Mouse (Mus musculus) heart, postnatal 0 days (tissue): ENCODE data around the gene Traf1. TPM values are rescaled to one million over a fixed set of nuclear protein-coding genes. Genes with fewer than 3 reads are reported as not detected.

ENCODE experiments used
- ATAC-seq: fragments of 200-750 bp; cut with Nextera tagmentation; 2 replicates; pipeline ENCODE4 v1.8.0; 2017; ENCODE audit warnings: low read depth, moderate number of reproducible peaks, moderate library complexity; ENCODE audit not compliant: insufficient read depth
- DNase-seq: peaks from one replicate; pipeline ENCODE4 v3.0.0-alpha.2; 2016; ENCODE audit warnings: low spot score
- H3K27ac ChIP-seq: fragments of 300-500 bp; sonication (generic); 2 replicates; pipeline ENCODE4 v1.5.1; 2014; ENCODE audit warnings: low read depth, mild to moderate bottlenecking
- H3K27me3 ChIP-seq: fragments of 300-500 bp; sonication (generic); 2 replicates; pipeline ENCODE4 v1.6.1; 2014; ENCODE audit warnings: low read length, mixed read lengths; ENCODE audit not compliant: control insufficient read depth, insufficient read depth
- H3K36me3 ChIP-seq: fragments of 300-500 bp; sonication (generic); replicated peaks from 2 replicates; pipeline ENCODE4 v1.6.1; 2014; ENCODE audit warnings: low read length, mixed read lengths; ENCODE audit not compliant: control insufficient read depth, insufficient read depth
- H3K4me1 ChIP-seq: fragments of 300-500 bp; sonication (generic); 2 replicates; pipeline ENCODE4 v1.6.1; 2014; ENCODE audit warnings: antibody characterized with exemption; ENCODE audit not compliant: control insufficient read depth, insufficient read depth
- H3K4me2 ChIP-seq: fragments of 300-500 bp; sonication (generic); 2 replicates; pipeline ENCODE4 v1.6.1; 2014; ENCODE audit warnings: low read depth, mild to moderate bottlenecking, low read length, moderate library complexity
- H3K4me3 ChIP-seq: fragments of 300-500 bp; sonication (generic); 2 replicates; pipeline ENCODE4 v1.5.1; 2014; ENCODE audit warnings: low read depth, low read length
- H3K9ac ChIP-seq: fragments of 300-500 bp; sonication (generic); replicated peaks from 2 replicates; pipeline ENCODE4 v1.6.1; 2014; ENCODE audit warnings: low read depth, low read length, mixed read lengths
- H3K9me3 ChIP-seq: fragments of 300-500 bp; sonication (generic); replicated peaks from 2 replicates; pipeline ENCODE4 v1.6.1; 2016; ENCODE audit warnings: low read length; ENCODE audit not compliant: control insufficient read depth
- CTCF ChIP-seq: IDR thresholded peaks from 2 replicates; pipeline ENCODE4 v1.5.1; 2016; ENCODE audit warnings: antibody characterized with exemption, control low read depth, low read depth
- EP300 ChIP-seq: IDR thresholded peaks from 2 replicates; pipeline ENCODE4 v1.6.1; 2016; ENCODE audit warnings: antibody characterized with exemption, low read depth
- WGBS: fragments of 180-500 bp; shearing (Covaris S2); extraction: QIAGEN DNeasy Blood & Tissue Kit; methylation state at CpG from one replicate; pipeline ENCODE4 v1.1.7; 2014; 5-methylcytosine and 5-hydroxymethylcytosine counted together
- polyA plus RNA-seq: library from polyadenylated mRNA; unstranded; fragments of >200 nt; fragmentation: Nextera tagmentation; extraction: Ambion mirVana; gene quantifications from 2 replicates; pipeline ENCODE4 v1.2.1, GENCODE M21; 2015
- total RNA-seq: library from RNA; depleted of rRNA; stranded (reverse); fragments of >200 nt; gene quantifications from 2 replicates; pipeline ENCODE4 v1.2.3, GENCODE M21; 2014; ENCODE audit warnings: low replicate concordance

The Traf1 gene
- total and polyA plus RNA-seq, 2 experiments from 2014 or later: 0.23 to 1.1 TPM

DNA sequence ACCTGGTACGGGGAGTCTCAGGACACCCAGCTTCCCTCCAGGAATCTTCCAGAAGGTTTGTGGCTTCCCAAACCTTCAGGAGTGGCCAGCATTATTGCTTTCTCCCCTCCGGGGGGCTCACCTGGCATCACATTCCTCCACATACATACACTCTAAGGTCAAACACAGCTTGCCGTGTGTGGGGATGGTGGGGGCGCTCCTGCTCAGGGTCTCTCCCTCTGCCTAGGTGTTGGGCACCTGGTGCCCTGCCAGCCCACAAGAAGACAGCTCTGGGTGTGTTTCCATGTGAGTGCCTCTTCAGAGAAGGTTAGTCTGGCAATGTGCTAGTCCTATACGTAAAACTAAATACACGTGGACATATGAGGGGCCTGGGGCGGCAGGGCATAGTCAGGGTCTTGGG is 49.0 kb downstream of the Traf1 start:
- TF ChIP-seq EP300 (no peak), CTCF (no peak)
- Histone ChIP-seq H3K4me1 (peaks cover 23% of the 10 kb centered on the region), H3K4me3 (peak overlapping the region; percentile 72), H3K4me2 (peak overlapping the region; percentile 97), H3K36me3 (no peaks in the 10 kb centered on the region), H3K27ac (no peak overlapping the region), H3K9me3 (no peaks in the 10 kb centered on the region), H3K9ac (no peak overlapping the region), H3K27me3 (0 out of 2 replicates have a peak, but pooled peaks cover 6% of the 10 kb centered on the region)
- ATAC-seq (no peak), DNase-seq (no peak)
- WGBS: 55% methylated on average over 7 of the region's 7 CpGs

DNA sequence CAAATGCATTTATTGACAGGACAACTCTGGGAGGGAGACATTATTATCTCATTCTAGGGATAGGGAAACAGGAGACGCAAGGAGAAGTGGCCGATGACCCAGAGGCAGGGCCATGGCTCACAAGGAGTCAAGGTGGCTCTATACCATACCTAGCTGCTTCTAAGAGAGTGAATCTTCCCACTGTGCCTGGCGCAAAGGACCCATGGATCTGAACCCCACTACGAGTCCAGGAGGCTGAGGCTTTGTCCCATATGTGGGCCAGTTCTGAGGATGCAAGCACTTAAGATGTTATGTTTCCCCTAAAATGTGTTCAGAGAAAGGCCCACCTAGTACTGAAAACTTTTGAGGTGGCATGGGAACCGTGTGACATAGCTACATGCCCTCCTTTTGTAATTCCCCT is 49.7 kb downstream of the Traf1 start:
- Histone ChIP-seq H3K4me2 (no peak overlapping the region), H3K27me3 (0 out of 2 replicates have a peak, but pooled peaks cover 6% of the 10 kb centered on the region), H3K9me3 (no peaks in the 10 kb centered on the region), H3K36me3 (no peaks in the 10 kb centered on the region), H3K9ac (no peak overlapping the region), H3K4me3 (no peak overlapping the region), H3K27ac (no peak overlapping the region), H3K4me1 (peaks cover 23% of the 10 kb centered on the region)
- no peak for ATAC-seq
- 87% methylated on average over 5 of the region's 5 CpGs for WGBS
- no peak for TF ChIP-seq EP300
- TF ChIP-seq CTCF: no peak
- no peak for DNase-seq

DNA sequence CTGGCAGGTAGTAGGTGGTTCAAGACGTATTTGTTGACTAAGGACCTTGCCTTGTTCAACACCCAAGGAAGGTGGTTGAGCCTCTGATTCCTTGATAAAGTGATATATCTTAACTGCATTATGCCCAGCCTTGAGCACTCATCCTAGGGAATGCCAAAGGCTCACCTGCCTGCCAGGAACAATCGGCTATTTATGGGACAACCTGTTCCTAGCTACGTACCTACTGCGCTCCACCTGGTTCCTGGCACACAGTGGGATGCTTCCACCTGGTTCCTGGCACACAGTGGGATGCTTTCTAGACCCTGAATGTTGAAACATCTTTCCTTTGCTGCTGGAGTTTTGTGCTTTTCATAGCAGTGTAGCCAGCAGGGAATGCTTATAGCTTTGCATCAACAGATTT is 51.9 kb downstream of the Traf1 start:
- no peak overlapping the region for H3K4me3 ChIP-seq
- H3K9ac ChIP-seq: no peak overlapping the region
- 0 out of 2 replicates have a peak, but pooled peaks cover 6% of the 10 kb centered on the region for H3K27me3 ChIP-seq
- H3K27ac ChIP-seq: no peak overlapping the region
- ATAC-seq: no peak
- no peaks in the 10 kb centered on the region for H3K36me3 ChIP-seq
- WGBS: 88% methylated on average over 4 of the region's 4 CpGs
- H3K9me3 ChIP-seq: no peaks in the 10 kb centered on the region
- H3K4me1 ChIP-seq: peaks cover 17% of the 10 kb centered on the region
- TF ChIP-seq EP300 (no peak), CTCF (no peak)
- DNase-seq: no peak
- H3K4me2 ChIP-seq: no peak overlapping the region

DNA sequence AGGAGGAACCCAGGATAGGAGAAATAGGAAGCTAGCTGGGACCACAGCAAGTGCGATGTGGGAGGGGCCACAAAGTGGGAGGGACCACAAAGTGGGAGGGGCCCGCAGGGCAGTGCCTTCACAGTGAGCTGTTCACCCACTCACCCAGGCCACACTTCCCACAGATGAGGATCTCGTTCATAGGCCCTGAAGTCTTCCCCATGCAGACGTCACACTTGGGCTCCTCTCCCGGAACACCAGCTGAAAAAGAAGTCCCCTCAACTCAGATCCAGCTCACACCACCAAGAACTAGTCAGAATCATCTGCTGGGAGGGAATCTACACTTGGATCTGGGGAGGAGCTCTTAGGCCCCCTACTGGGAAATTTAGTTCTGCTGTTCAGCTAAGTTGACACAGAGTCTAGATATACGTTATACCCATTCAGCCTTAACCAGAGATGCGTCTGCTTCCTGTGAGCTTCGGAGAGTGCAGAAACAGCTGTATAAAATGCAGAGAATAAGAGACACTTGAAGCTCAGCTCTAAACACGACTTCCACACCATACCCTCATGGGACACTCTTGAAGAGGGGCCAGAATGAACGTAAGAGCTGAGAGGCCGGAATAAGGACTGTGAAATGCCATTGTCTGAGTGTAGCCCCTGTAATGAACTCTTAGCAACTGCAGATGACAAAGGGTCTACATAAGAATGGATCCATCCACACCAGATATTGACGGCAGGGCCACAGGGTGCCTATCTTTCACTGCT is 54.5 kb downstream of the Traf1 start:
- H3K4me3 ChIP-seq: no peak overlapping the region
- ATAC-seq (no peak), DNase-seq (no peak)
- no peak overlapping the region for H3K4me2 ChIP-seq
- TF ChIP-seq CTCF (no peak), EP300 (no peak)
- H3K27me3 ChIP-seq: no peaks in the 10 kb centered on the region
- no peaks in the 10 kb centered on the region for H3K9me3 ChIP-seq
- H3K9ac ChIP-seq: no peak overlapping the region
- H3K27ac ChIP-seq: no peak overlapping the region
- H3K36me3 ChIP-seq: no peaks in the 10 kb centered on the region
- H3K4me1 ChIP-seq: peaks cover 11% of the 10 kb centered on the region
- 48% methylated on average over 12 of the region's 12 CpGs for whole genome bisulfite sequencing

DNA sequence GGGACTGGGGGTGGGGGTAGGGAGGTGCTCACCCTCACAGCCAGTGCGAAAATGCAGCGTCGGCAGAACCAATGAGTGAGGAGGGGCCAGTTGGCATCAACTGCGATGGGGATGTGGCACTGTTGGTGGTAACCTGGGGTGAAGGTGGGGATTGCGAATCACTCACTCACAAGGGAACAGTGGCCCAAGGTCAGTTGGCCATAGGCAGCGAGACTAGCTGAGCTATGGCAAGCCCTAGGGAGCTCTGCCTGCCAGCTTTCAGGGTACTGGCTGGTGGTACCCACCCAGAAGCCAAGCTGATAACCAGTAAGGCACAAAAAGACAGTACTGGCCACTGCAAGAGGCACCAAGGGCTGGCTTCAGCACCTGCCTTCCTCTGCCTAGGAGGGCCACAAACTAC is 55.1 kb downstream of the Traf1 start:
- Histone ChIP-seq H3K9me3 (no peaks in the 10 kb centered on the region), H3K4me2 (no peak overlapping the region), H3K9ac (no peak overlapping the region), H3K27me3 (no peaks in the 10 kb centered on the region), H3K27ac (no peak overlapping the region), H3K36me3 (no peaks in the 10 kb centered on the region), H3K4me1 (peaks cover 11% of the 10 kb centered on the region), H3K4me3 (no peak overlapping the region)
- WGBS: 72% methylated on average over 6 of the region's 6 CpGs
- no peak for TF ChIP-seq CTCF
- ATAC-seq: no peak
- no peak for DNase-seq
